Mouse (Mus musculus): ENCODE data around the gene Prkca. TPM values are rescaled to one million over a fixed set of nuclear protein-coding genes. Genes with fewer than 3 reads are reported as not detected.

The Prkca gene
- polyA plus RNA-seq, 1 experiment from 2014 or later, result 5.4 TPM

GRCm38 (mm10) chr11:108057138-108057537 lies 286.6 kb downstream of the Prkca start:
- H3K27ac ChIP-seq (replicated peaks), result no peak overlapping the region
- no peak for ATAC-seq (ENCODE audit: low FRiP score, low read depth)
- H3K9me3 ChIP-seq, result no peaks in the 10 kb centered on the region
- no peaks in the 10 kb centered on the region for H3K4me1 ChIP-seq
- 89% methylated on average over 6 of the region's 6 CpGs for WGBS
- H3K27me3 ChIP-seq, result no peaks in the 10 kb centered on the region
- no peak overlapping the region for H3K4me2 ChIP-seq (replicated peaks)
- no peaks in the 10 kb centered on the region for H3K36me3 ChIP-seq
- H3K4me3 ChIP-seq, result no peak overlapping the region
- H3K9ac ChIP-seq (replicated peaks), result no peak overlapping the region

- no peaks in the 10 kb centered on the region for H3K4me1 ChIP-seq
- no peak overlapping the region for H3K4me3 ChIP-seq
- no peak overlapping the region for H3K9ac ChIP-seq (replicated peaks)
- no peak overlapping the region for H3K27ac ChIP-seq (replicated peaks)
- WGBS, result 88% methylated on average over 3 of the region's 3 CpGs
- no peaks in the 10 kb centered on the region for H3K27me3 ChIP-seq
- no peak overlapping the region for H3K4me2 ChIP-seq (replicated peaks)
- no peaks in the 10 kb centered on the region for H3K36me3 ChIP-seq
- no peaks in the 10 kb centered on the region for H3K9me3 ChIP-seq
- ATAC-seq (ENCODE audit: low FRiP score, low read depth), result no peak
Observed at GRCm38 (mm10) chr11:108054647-108055046, 289.1 kb downstream of the Prkca start.

- H3K9me3 ChIP-seq, result no peaks in the 10 kb centered on the region
- WGBS, result 81% methylated on average over 10 of the region's 10 CpGs
Observed at GRCm38 (mm10) chr11:108053746-108054145, 290.0 kb downstream of the Prkca start.

GRCm38 (mm10) chr11:108041669-108042068 lies 302.1 kb downstream of the Prkca start:
- no peak overlapping the region for H3K9ac ChIP-seq (replicated peaks)
- no peak overlapping the region for H3K4me3 ChIP-seq
- H3K9me3 ChIP-seq, result no peaks in the 10 kb centered on the region
- WGBS, result 81% methylated on average over 7 of the region's 7 CpGs
- ATAC-seq (ENCODE audit: low FRiP score, low read depth), result no peak
- no peak overlapping the region for H3K4me2 ChIP-seq (replicated peaks)
- H3K4me1 ChIP-seq, result peaks cover 10% of the 10 kb centered on the region; the same call in 1 of the 2 replicates
- H3K36me3 ChIP-seq, result no peaks in the 10 kb centered on the region
- H3K27me3 ChIP-seq, result no peaks in the 10 kb centered on the region; the same call in 1 of the 2 replicates
- H3K27ac ChIP-seq (replicated peaks), result no peak overlapping the region

More at GRCm38 (mm10) chr11:108053746-108054145, 290.0 kb downstream of the Prkca start:
- H3K4me2 ChIP-seq (replicated peaks), result no peak overlapping the region
- H3K27me3 ChIP-seq, result no peaks in the 10 kb centered on the region
- no peaks in the 10 kb centered on the region for H3K36me3 ChIP-seq
- H3K4me3 ChIP-seq, result no peak overlapping the region
- no peak overlapping the region for H3K9ac ChIP-seq (replicated peaks)
- H3K4me1 ChIP-seq, result no peaks in the 10 kb centered on the region
- no peak for ATAC-seq (ENCODE audit: low FRiP score, low read depth)
- no peak overlapping the region for H3K27ac ChIP-seq (replicated peaks)

GRCm38 (mm10) chr11:108040823-108041222 lies 302.9 kb downstream of the Prkca start:
- no peak for ATAC-seq (ENCODE audit: low FRiP score, low read depth)
- H3K27ac ChIP-seq (replicated peaks), result no peak overlapping the region
- H3K36me3 ChIP-seq, result no peaks in the 10 kb centered on the region
- peaks cover 6% of the 10 kb centered on the region; the same call in 1 of the 2 replicates for H3K27me3 ChIP-seq
- H3K4me1 ChIP-seq, result peaks cover 10% of the 10 kb centered on the region; the same call in 1 of the 2 replicates
- H3K4me2 ChIP-seq (replicated peaks), result no peak overlapping the region
- no peak overlapping the region for H3K4me3 ChIP-seq
- 81% methylated on average over 2 of the region's 2 CpGs for WGBS
- H3K9me3 ChIP-seq, result no peaks in the 10 kb centered on the region
- no peak overlapping the region for H3K9ac ChIP-seq (replicated peaks)

GRCm38 (mm10) chr11:108039761-108040160 lies 304.0 kb downstream of the Prkca start:
- no peaks in the 10 kb centered on the region for H3K9me3 ChIP-seq
- H3K4me1 ChIP-seq, result peaks cover 11% of the 10 kb centered on the region; the same call in 1 of the 2 replicates
- H3K4me2 ChIP-seq (replicated peaks), result no peak overlapping the region
- no peaks in the 10 kb centered on the region for H3K36me3 ChIP-seq
- no peak overlapping the region for H3K27ac ChIP-seq (replicated peaks)
- H3K4me3 ChIP-seq, result no peak overlapping the region
- no peak overlapping the region for H3K9ac ChIP-seq (replicated peaks)
- ATAC-seq (ENCODE audit: low FRiP score, low read depth), result no peak
- 92% methylated on average over 17 of the region's 17 CpGs for WGBS
- peaks cover 6% of the 10 kb centered on the region; the same call in 1 of the 2 replicates for H3K27me3 ChIP-seq

- H3K27me3 ChIP-seq, result peaks cover 6% of the 10 kb centered on the region; the same call in 1 of the 2 replicates
- no peak overlapping the region for H3K9ac ChIP-seq (replicated peaks)
- no peak for ATAC-seq (ENCODE audit: low FRiP score, low read depth)
- no peak overlapping the region for H3K4me3 ChIP-seq
- H3K36me3 ChIP-seq, result no peaks in the 10 kb centered on the region
- no peak overlapping the region for H3K27ac ChIP-seq (replicated peaks)
- H3K4me1 ChIP-seq, result peaks cover 18% of the 10 kb centered on the region
- no peak overlapping the region for H3K4me2 ChIP-seq (replicated peaks)
- H3K9me3 ChIP-seq, result no peaks in the 10 kb centered on the region
- WGBS, result 93% methylated on average over 12 of the region's 12 CpGs
Observed at GRCm38 (mm10) chr11:108038989-108039388, 304.7 kb downstream of the Prkca start.

GRCm38 (mm10) chr11:108036339-108036738 lies 307.4 kb downstream of the Prkca start:
- WGBS, result 95% methylated on average over 10 of the region's 10 CpGs
- no peak for ATAC-seq (ENCODE audit: low FRiP score, low read depth)
- Histone ChIP-seq H3K27ac (replicated peaks) (no peak overlapping the region), H3K9ac (replicated peaks) (no peak overlapping the region), H3K4me3 (no peak overlapping the region), H3K9me3 (no peaks in the 10 kb centered on the region), H3K27me3 (peaks cover 8% of the 10 kb centered on the region; the same call in 1 of the 2 replicates), H3K4me1 (peaks cover 18% of the 10 kb centered on the region), H3K4me2 (replicated peaks) (no peak overlapping the region), H3K36me3 (no peaks in the 10 kb centered on the region)

GRCm38 (mm10) chr11:108035761-108036160 lies 308.0 kb downstream of the Prkca start:
- Histone ChIP-seq H3K27me3 (peaks cover 10% of the 10 kb centered on the region; the same call in 1 of the 2 replicates), H3K9ac (replicated peaks) (no peak overlapping the region), H3K4me1 (peaks cover 18% of the 10 kb centered on the region), H3K27ac (replicated peaks) (no peak overlapping the region), H3K9me3 (no peaks in the 10 kb centered on the region), H3K4me3 (no peak overlapping the region), H3K4me2 (replicated peaks) (no peak overlapping the region), H3K36me3 (no peaks in the 10 kb centered on the region)
- ATAC-seq (ENCODE audit: low FRiP score, low read depth), result no peak
- 81% methylated on average over 5 of the region's 5 CpGs for WGBS

GRCm38 (mm10) chr11:108034376-108034775 lies 309.4 kb downstream of the Prkca start:
- Histone ChIP-seq H3K9ac (replicated peaks) (no peak overlapping the region), H3K27ac (replicated peaks) (no peak overlapping the region), H3K9me3 (no peaks in the 10 kb centered on the region), H3K4me3 (no peak overlapping the region), H3K36me3 (no peaks in the 10 kb centered on the region), H3K4me2 (replicated peaks) (no peak overlapping the region), H3K27me3 (peaks cover 10% of the 10 kb centered on the region; the same call in 1 of the 2 replicates), H3K4me1 (peaks cover 18% of the 10 kb centered on the region)
- ATAC-seq (ENCODE audit: low FRiP score, low read depth), result no peak
- 7% methylated on average over 7 of the region's 7 CpGs for WGBS

- no peak overlapping the region for H3K4me2 ChIP-seq (replicated peaks)
- no peak for ATAC-seq (ENCODE audit: low FRiP score, low read depth)
- H3K9ac ChIP-seq (replicated peaks), result no peak overlapping the region
- H3K9me3 ChIP-seq, result no peaks in the 10 kb centered on the region
- no peak overlapping the region for H3K27ac ChIP-seq (replicated peaks)
- WGBS, result 81% methylated on average over 10 of the region's 10 CpGs
- no peak overlapping the region for H3K4me3 ChIP-seq
- peaks cover 9% of the 10 kb centered on the region for H3K4me1 ChIP-seq
- no peaks in the 10 kb centered on the region for H3K36me3 ChIP-seq
- peaks cover 10% of the 10 kb centered on the region; the same call in 1 of the 2 replicates for H3K27me3 ChIP-seq
Observed at GRCm38 (mm10) chr11:108032568-108032967, 311.2 kb downstream of the Prkca start.

GRCm38 (mm10) chr11:108030956-108031604 lies 312.6 kb downstream of the Prkca start:
- Histone ChIP-seq H3K27me3 (0 out of 2 replicates have a peak, but pooled peaks cover 5% of the 10 kb centered on the region), H3K27ac (replicated peaks) (no peak overlapping the region), H3K4me1 (peaks cover 9% of the 10 kb centered on the region), H3K4me3 (no peak overlapping the region), H3K36me3 (no peaks in the 10 kb centered on the region), H3K9me3 (no peaks in the 10 kb centered on the region), H3K4me2 (replicated peaks) (no peak overlapping the region), H3K9ac (replicated peaks) (no peak overlapping the region)
- 60% methylated on average over 10 of the region's 10 CpGs for WGBS
- ATAC-seq (ENCODE audit: low FRiP score, low read depth), result no peak
